Mouse (Mus musculus) embryonic fibroblast, embryonic 13.5 days (primary cell): Measurements from ENCODE around the gene Rsph14.

Experiments used
- CTCF ChIP-seq: IDR thresholded peaks from 2 replicates; pipeline ENCODE4 v1.5.1; 2011; ENCODE audit warnings: mild to moderate bottlenecking, control low read depth, low read length, moderate library complexity, borderline replicate concordance; ENCODE audit not compliant: insufficient read depth
- POLR2A ChIP-seq: IDR thresholded peaks from 2 replicates; pipeline ENCODE4 v1.6.1; 2011; ENCODE audit warnings: low read depth, mild to moderate bottlenecking, control low read depth, low read length, moderate library complexity

GRCm38 (mm10) chr10:75054125-75054524 lies 21.7 kb upstream of the Rsph14 start:
- TF ChIP-seq POLR2A (no peak), CTCF (no peak)
